In the genomic region with DNA sequence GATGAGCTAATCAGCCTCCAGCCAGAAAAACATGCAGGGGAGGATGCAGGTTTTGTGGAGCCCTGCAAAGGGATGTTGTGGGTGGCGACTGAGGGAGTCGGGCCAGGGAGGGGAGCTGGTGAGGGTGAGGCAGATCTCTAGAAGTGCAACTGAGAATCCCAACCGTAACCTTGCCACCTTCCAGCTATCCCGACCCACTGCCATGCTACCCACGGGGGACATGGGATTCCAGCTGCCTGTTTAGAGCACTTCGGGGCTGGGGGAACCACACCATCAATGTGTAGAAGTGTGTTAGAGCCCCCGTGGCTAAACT, we compare ENCODE assay signal across 8 mouse cellular contexts. TPM values are rescaled to one million over a fixed set of nuclear protein-coding genes. Genes with fewer than 3 reads are reported as not detected.
A peak's percentile ranks its signal among the peaks of the same experiment; 100 is the strongest.
DNase-seq lines count a peak whose midpoint lies in the region; ATAC-seq and TF ChIP-seq lines count a peak whose summit lies in the region.

No protein-coding gene starts in this region.

- H3K4me3 ChIP-seq in heart, postnatal 0 days (ENCODE audit: low read depth, low read length), result no peak overlapping the region
- H3K4me3 ChIP-seq in embryonic facial prominence, embryonic 14.5 days (ENCODE audit: low read depth, low read length), result no peak overlapping the region; the same call in 1 of the 2 replicates
- no peak overlapping the region for H3K4me3 ChIP-seq in hindbrain, embryonic 16.5 days (ENCODE audit: low read length)
- H3K4me3 ChIP-seq in midbrain, embryonic 16.5 days (ENCODE audit: low read depth, low read length), result peak overlapping the region; percentile 27; the same call in 1 of the 2 replicates

- no peaks in the 10 kb centered on the region for H3K4me1 ChIP-seq in heart, postnatal 0 days (ENCODE audit: control insufficient read depth, insufficient read depth)
- peaks cover 4% of the 10 kb centered on the region; the same call in 1 of the 2 replicates for H3K4me1 ChIP-seq in embryonic facial prominence, embryonic 14.5 days (ENCODE audit: control insufficient read depth, insufficient read depth, low read length)
- no peaks in the 10 kb centered on the region for H3K4me1 ChIP-seq in hindbrain, embryonic 16.5 days (ENCODE audit: control insufficient read depth, insufficient read depth, low read depth, low read length)
- 0 out of 2 replicates have a peak, but pooled peaks cover 3% of the 10 kb centered on the region for H3K4me1 ChIP-seq in midbrain, embryonic 16.5 days (ENCODE audit: control insufficient read depth, insufficient read depth, low read length)

- H3K27me3 ChIP-seq in heart, postnatal 0 days (ENCODE audit: control insufficient read depth, insufficient read depth, low read length), result peaks cover 30% of the 10 kb centered on the region
- H3K27me3 ChIP-seq in embryonic facial prominence, embryonic 14.5 days (replicated peaks; ENCODE audit: control insufficient read depth, insufficient read depth, low read length), result no peaks in the 10 kb centered on the region
- H3K27me3 ChIP-seq in hindbrain, embryonic 16.5 days (replicated peaks; ENCODE audit: control insufficient read depth, insufficient read depth, low read length), result no peaks in the 10 kb centered on the region; the same call in 1 of the 2 replicates
- peaks cover 3% of the 10 kb centered on the region; the same call in 1 of the 2 replicates for H3K27me3 ChIP-seq in midbrain, embryonic 16.5 days (ENCODE audit: control insufficient read depth, insufficient read depth, low read depth, low read length)

- WGBS in heart, postnatal 0 days, result 22% methylated on average over 7 of the region's 7 CpGs
- WGBS in embryonic facial prominence, embryonic 14.5 days, result 10% methylated on average over 7 of the region's 7 CpGs
- 30% methylated on average over 7 of the region's 7 CpGs for WGBS in hindbrain, embryonic 16.5 days
- WGBS in midbrain, embryonic 16.5 days, result 23% methylated on average over 7 of the region's 7 CpGs

- no peaks in the 10 kb centered on the region for H3K36me3 ChIP-seq in heart, postnatal 0 days (replicated peaks; ENCODE audit: control insufficient read depth, insufficient read depth, low read length)
- no peaks in the 10 kb centered on the region for H3K36me3 ChIP-seq in embryonic facial prominence, embryonic 14.5 days (ENCODE audit: control insufficient read depth, insufficient read depth, low read length)
- no peaks in the 10 kb centered on the region for H3K36me3 ChIP-seq in hindbrain, embryonic 16.5 days (ENCODE audit: control insufficient read depth, insufficient read depth, low read length)
- H3K36me3 ChIP-seq in midbrain, embryonic 16.5 days (ENCODE audit: control insufficient read depth, insufficient read depth, low read length), result no peaks in the 10 kb centered on the region

- TF ChIP-seq EP300 in heart, postnatal 0 days (IDR thresholded peaks at IDR 0.05; ENCODE audit: low read depth), result no peak

- H3K27ac ChIP-seq in heart, postnatal 0 days (ENCODE audit: low read depth), result no peak overlapping the region
- no peak overlapping the region for H3K27ac ChIP-seq in embryonic facial prominence, embryonic 14.5 days (replicated peaks; ENCODE audit: low read depth, low read length)
- H3K27ac ChIP-seq in hindbrain, embryonic 16.5 days (ENCODE audit: low read depth, low read length), result no peak overlapping the region
- no peak overlapping the region for H3K27ac ChIP-seq in midbrain, embryonic 16.5 days (ENCODE audit: low read length)

- TF ChIP-seq CTCF in heart, postnatal 0 days (IDR thresholded peaks at IDR 0.05; ENCODE audit: low read depth), result no peak

- no peak for DNase-seq in heart, postnatal 0 days (ENCODE audit: low spot score)
- DNase-seq in heart, adult 18-20 months, result no peak
- no peak for DNase-seq in embryonic facial prominence, embryonic 14.5 days (ENCODE audit: low spot score)
- DNase-seq in MN1 (ENCODE audit: low spot score), result no peak
- DNase-seq in embryo, embryonic 10.5 days (ENCODE audit: low spot score), result no peak
- DNase-seq in adrenal gland, postnatal 25 days, result no peak

- no peak overlapping the region for H3K9ac ChIP-seq in heart, postnatal 0 days (replicated peaks; ENCODE audit: low read depth, low read length)
- H3K9ac ChIP-seq in embryonic facial prominence, embryonic 14.5 days (ENCODE audit: low read depth, low read length), result no peak overlapping the region
- H3K9ac ChIP-seq in hindbrain, embryonic 16.5 days (ENCODE audit: low read depth, low read length), result no peak overlapping the region
- H3K9ac ChIP-seq in midbrain, embryonic 16.5 days (ENCODE audit: low read depth, low read length), result no peak overlapping the region

- 0 out of 2 replicates have a peak, but pooled peaks have one; percentile 5 for ATAC-seq in heart, postnatal 0 days (ENCODE audit: insufficient read depth, low read depth)
- ATAC-seq in embryonic facial prominence, embryonic 14.5 days (ENCODE audit: low read depth), result peak; percentile 66
- peak; percentile 48 for ATAC-seq in hindbrain, embryonic 16.5 days
- peak; percentile 46; the same call in 1 of the 2 replicates for ATAC-seq in midbrain, embryonic 16.5 days

- H3K9me3 ChIP-seq in heart, postnatal 0 days (replicated peaks; ENCODE audit: control insufficient read depth, low read length), result no peaks in the 10 kb centered on the region
- H3K9me3 ChIP-seq in embryonic facial prominence, embryonic 14.5 days (ENCODE audit: control insufficient read depth, low read length), result no peaks in the 10 kb centered on the region
- no peaks in the 10 kb centered on the region for H3K9me3 ChIP-seq in hindbrain, embryonic 16.5 days (ENCODE audit: control insufficient read depth, low read length)
- no peaks in the 10 kb centered on the region for H3K9me3 ChIP-seq in midbrain, embryonic 16.5 days (replicated peaks; ENCODE audit: control insufficient read depth, low read length, poor library complexity, severe bottlenecking)

- H3K4me2 ChIP-seq in heart, postnatal 0 days (ENCODE audit: low read depth, low read length), result 0 out of 2 replicates have a peak overlapping the region, but pooled peaks have one; percentile 17
- peak overlapping the region; percentile 39 for H3K4me2 ChIP-seq in embryonic facial prominence, embryonic 14.5 days (ENCODE audit: low read depth, low read length)
- H3K4me2 ChIP-seq in hindbrain, embryonic 16.5 days (ENCODE audit: low read length), result peak overlapping the region; percentile 55
- peak overlapping the region; percentile 52 for H3K4me2 ChIP-seq in midbrain, embryonic 16.5 days (ENCODE audit: low read length)

RNA-seq across cellular contexts. Expression of a gene that starts 18.6 kb away (rescaled TPM):
- total RNA-seq in heart, postnatal 0 days (2014; rRNA removed; ENCODE audit: low replicate concordance), result 2.3 and 3.4 TPM in 2 replicates
- 0.87 and 0.93 TPM in 2 replicates for polyA plus RNA-seq in heart, postnatal 0 days (2015; fragmentation: Nextera tagmentation; extraction: Ambion mirVana)
- total RNA-seq in heart, adult 18-20 months (2021), result 1 to 10 TPM; 5.0 to 6.4 TPM
- polyA plus RNA-seq in embryonic facial prominence, embryonic 14.5 days (2014; fragmentation: Nextera tagmentation; extraction: Ambion mirVana), result 11.9 TPM in 2 replicates
- 2.3 and 3.0 TPM in 2 replicates for polyA plus RNA-seq in hindbrain, embryonic 16.5 days (2015; fragmentation: Nextera tagmentation; extraction: Ambion mirVana)
- 1.3 and 1.9 TPM in 2 replicates for polyA plus RNA-seq in midbrain, embryonic 16.5 days (2015; fragmentation: Nextera tagmentation; extraction: Ambion mirVana)
- 1.2 and 1.3 TPM in 2 replicates for total RNA-seq in adrenal gland, postnatal 25 days (2021)

RNA-seq across cellular contexts. Expression of a gene that starts 51.2 kb away (rescaled TPM):
- total RNA-seq in heart, postnatal 0 days (2014; rRNA removed; ENCODE audit: low replicate concordance), result 26.2 and 45.3 TPM in 2 replicates
- 32.0 TPM in 2 replicates for polyA plus RNA-seq in heart, postnatal 0 days (2015; fragmentation: Nextera tagmentation; extraction: Ambion mirVana)
- total RNA-seq in heart, adult 18-20 months (2021), result 10 to 100 TPM; 16.9 to 20.0 TPM
- 123 and 129 TPM in 2 replicates for polyA plus RNA-seq in embryonic facial prominence, embryonic 14.5 days (2014; fragmentation: Nextera tagmentation; extraction: Ambion mirVana)
- polyA plus RNA-seq in hindbrain, embryonic 16.5 days (2015; fragmentation: Nextera tagmentation; extraction: Ambion mirVana), result 49.9 and 53.4 TPM in 2 replicates
- 34.2 and 39.4 TPM in 2 replicates for polyA plus RNA-seq in midbrain, embryonic 16.5 days (2015; fragmentation: Nextera tagmentation; extraction: Ambion mirVana)
- total RNA-seq in adrenal gland, postnatal 25 days (2021), result 61.9 and 66.2 TPM in 2 replicates

Comparison
In these comparisons a context has a peak if more than half of its experiments do, and no peak if none do; other contexts are left out.
1. ATAC-seq: peak in every context shown above with its lines; median percentile 66 in embryonic facial prominence, embryonic 14.5 days; 48 in hindbrain, embryonic 16.5 days; 46 in midbrain, embryonic 16.5 days; 5 in heart, postnatal 0 days.